Mouse (Mus musculus): ENCODE results near the gene Rnf217. TPM values are rescaled to one million over a fixed set of nuclear protein-coding genes. Genes with fewer than 3 reads are reported as not detected.

Rnf217 gene
- polyA plus RNA-seq, 1 experiment from 2014 or later: 1.4 TPM

DNA sequence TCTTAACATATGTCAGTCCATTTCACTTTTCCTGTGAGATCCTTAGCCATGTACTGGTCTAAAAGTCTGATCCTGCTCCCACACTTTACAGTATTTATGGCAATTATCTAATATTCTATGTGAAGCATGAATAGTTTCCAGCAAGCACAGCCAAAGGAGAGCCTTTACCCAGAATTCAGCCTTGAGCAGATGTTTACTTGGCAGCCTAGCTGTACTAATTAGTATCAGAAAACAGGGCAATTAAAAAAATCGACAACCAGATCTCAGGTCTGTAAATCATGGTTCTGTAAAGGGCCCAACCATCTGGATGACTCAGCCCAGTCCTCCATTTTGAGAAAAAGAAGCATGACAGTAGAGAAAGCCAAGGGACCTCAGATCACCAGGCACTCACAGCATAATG lies 57.6 kb downstream of the Rnf217 start:
- Histone ChIP-seq H3K9me3 (no peaks in the 10 kb centered on the region), H3K27me3 (no peaks in the 10 kb centered on the region), H3K9ac (no peak overlapping the region), H3K36me3 (no peaks in the 10 kb centered on the region), H3K4me2 (no peak overlapping the region), H3K27ac (no peak overlapping the region), H3K4me3 (no peak overlapping the region), H3K4me1 (0 out of 2 replicates have a peak, but pooled peaks cover 3% of the 10 kb centered on the region)
- WGBS: 67% methylated on average over 1 of the region's 1 CpGs
- no peak for ATAC-seq (ENCODE audit: borderline replicate concordance, extremely low read depth, low FRiP score, low TSS enrichment)

DNA sequence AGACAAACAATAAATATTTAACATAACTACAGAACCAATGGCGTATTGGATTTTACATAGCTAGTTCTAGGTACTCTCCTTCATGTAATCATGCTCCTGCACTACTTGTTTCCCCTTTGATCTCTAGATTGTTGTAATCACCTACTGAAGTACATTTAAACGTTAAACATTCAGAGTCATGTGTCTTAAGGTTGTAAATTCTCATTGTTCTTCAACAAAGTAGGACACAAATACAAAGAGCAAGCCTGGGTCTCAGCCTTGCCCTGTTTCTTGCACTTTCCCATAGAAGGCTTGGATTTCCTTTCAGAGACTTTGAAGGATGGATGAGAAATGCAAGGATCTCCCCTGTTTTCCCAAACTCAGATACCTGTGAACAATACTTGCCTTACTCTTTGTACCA lies 61.8 kb downstream of the Rnf217 start:
- ATAC-seq (ENCODE audit: borderline replicate concordance, extremely low read depth, low FRiP score, low TSS enrichment): no peak
- H3K27me3 ChIP-seq: no peaks in the 10 kb centered on the region
- H3K4me3 ChIP-seq: no peak overlapping the region
- no peaks in the 10 kb centered on the region for H3K9me3 ChIP-seq
- H3K9ac ChIP-seq: no peak overlapping the region
- 0 out of 2 replicates have a peak, but pooled peaks cover 3% of the 10 kb centered on the region for H3K4me1 ChIP-seq
- H3K36me3 ChIP-seq: no peaks in the 10 kb centered on the region
- no peak overlapping the region for H3K4me2 ChIP-seq
- no peak overlapping the region for H3K27ac ChIP-seq
- 52% methylated on average over 2 of the region's 2 CpGs for WGBS

DNA sequence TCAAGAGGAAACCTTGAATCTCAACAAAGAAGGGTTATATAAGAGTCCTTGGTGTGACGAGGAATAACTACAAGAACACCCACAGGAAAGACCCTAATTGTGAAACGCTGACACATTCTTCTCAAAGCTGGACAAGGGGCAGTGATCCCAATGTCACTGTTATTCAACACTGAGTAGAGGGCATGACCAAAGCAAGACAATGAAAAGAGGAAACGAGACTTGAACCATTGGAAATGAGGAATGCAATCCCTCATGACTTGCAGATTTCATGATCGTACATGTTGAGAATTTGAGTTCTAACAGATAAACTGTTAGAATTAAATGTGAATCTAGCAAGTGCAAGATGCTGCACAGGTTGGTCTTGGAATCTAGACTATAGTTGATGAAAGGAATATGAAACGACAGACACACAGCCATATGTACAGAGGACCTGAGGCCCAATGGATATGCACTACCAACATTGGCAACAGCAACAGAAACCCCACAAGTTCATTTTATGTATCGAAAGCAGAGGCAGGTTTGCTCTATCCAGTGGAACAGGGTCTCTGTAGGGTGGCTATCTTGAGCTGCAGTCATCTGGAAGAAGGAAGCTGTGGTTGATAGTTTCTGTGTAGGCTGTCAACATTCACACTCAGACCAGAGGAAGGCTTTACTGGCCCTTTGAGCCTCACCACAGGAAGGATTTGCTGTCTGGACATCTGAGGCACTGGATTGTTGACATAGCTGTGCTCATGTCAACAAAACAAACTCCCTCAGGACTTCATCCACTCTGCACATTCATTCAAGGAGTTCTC lies 64.6 kb downstream of the Rnf217 start:
- no peak for ATAC-seq (ENCODE audit: borderline replicate concordance, extremely low read depth, low FRiP score, low TSS enrichment)
- H3K4me1 ChIP-seq: no peaks in the 10 kb centered on the region
- 90% methylated on average over 6 of the region's 6 CpGs for WGBS
- H3K9me3 ChIP-seq: no peaks in the 10 kb centered on the region
- no peak overlapping the region for H3K27ac ChIP-seq
- no peak overlapping the region for H3K9ac ChIP-seq
- H3K4me3 ChIP-seq: no peak overlapping the region
- no peaks in the 10 kb centered on the region for H3K36me3 ChIP-seq
- no peaks in the 10 kb centered on the region for H3K27me3 ChIP-seq
- H3K4me2 ChIP-seq: no peak overlapping the region

DNA sequence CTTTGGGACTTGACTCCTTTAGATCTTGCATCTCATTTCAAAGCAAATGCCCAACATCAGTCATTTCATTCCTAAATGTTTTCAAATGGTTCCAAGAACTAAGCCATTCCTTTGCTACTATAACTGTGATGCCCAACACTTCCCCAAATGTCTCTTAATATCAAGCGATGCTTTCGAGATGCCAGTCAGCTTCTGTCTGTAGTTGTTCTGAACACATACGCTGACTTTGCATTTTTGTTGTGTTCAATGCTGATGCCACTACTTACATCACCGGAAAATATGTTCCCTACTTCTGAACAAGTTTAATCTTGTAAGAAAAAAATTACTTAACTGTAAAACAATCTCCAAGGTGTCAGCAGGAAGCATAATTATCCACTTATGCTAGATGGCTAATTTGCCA lies 68.5 kb downstream of the Rnf217 start:
- WGBS: 89% methylated on average over 4 of the region's 4 CpGs
- Histone ChIP-seq H3K36me3 (no peaks in the 10 kb centered on the region), H3K4me3 (no peak overlapping the region), H3K27me3 (no peaks in the 10 kb centered on the region), H3K9ac (no peak overlapping the region), H3K4me2 (no peak overlapping the region), H3K27ac (no peak overlapping the region), H3K4me1 (no peaks in the 10 kb centered on the region), H3K9me3 (no peaks in the 10 kb centered on the region)
- ATAC-seq (ENCODE audit: borderline replicate concordance, extremely low read depth, low FRiP score, low TSS enrichment): no peak

DNA sequence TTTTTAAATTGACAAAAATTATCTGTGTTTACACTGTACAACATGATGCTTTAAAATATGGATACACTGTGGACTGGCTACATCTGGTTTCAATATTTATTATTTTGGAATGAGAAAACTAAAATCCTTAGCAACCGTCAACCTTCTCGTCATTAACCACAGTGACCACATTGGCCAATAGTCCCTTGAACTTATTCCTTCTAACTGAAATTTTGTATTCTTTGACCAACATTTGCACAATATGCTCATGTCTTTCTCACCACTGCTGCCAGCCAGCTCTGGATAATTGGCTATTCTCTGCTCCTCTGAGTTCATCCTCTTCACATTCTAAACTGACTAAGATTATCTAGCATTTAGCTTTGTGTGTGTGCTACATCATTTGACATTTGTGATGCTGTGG lies 69.6 kb downstream of the Rnf217 start:
- Histone ChIP-seq H3K27me3 (no peaks in the 10 kb centered on the region), H3K4me2 (no peak overlapping the region), H3K27ac (no peak overlapping the region), H3K4me1 (no peaks in the 10 kb centered on the region), H3K36me3 (no peaks in the 10 kb centered on the region), H3K9me3 (no peaks in the 10 kb centered on the region), H3K4me3 (no peak overlapping the region), H3K9ac (no peak overlapping the region)
- WGBS: 82% methylated on average over 2 of the region's 2 CpGs
- ATAC-seq (ENCODE audit: borderline replicate concordance, extremely low read depth, low FRiP score, low TSS enrichment): no peak

DNA sequence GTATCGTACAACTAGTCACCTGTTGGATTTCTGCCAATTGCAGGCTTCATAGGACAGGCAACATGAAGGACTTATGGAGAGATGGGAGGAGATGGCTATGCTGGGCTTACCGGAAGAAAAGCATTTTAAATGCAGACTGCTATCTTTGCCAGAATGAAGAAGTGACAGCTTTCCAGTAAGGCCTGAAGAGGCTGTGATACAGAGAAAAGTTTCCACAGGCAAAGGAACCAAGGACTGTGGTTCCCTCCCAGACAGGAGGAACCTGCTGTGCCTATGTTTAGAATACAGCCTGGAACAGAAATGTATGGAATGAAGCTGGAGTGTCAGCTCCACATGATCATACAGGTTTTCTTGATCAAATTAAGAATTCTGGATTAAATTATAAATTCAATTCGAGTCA lies 70.3 kb downstream of the Rnf217 start:
- no peak overlapping the region for H3K9ac ChIP-seq
- ATAC-seq (ENCODE audit: borderline replicate concordance, extremely low read depth, low FRiP score, low TSS enrichment): no peak
- 76% methylated on average over 3 of the region's 3 CpGs for WGBS
- H3K4me3 ChIP-seq: no peak overlapping the region
- no peak overlapping the region for H3K4me2 ChIP-seq
- no peak overlapping the region for H3K27ac ChIP-seq
- H3K4me1 ChIP-seq: no peaks in the 10 kb centered on the region
- H3K9me3 ChIP-seq: no peaks in the 10 kb centered on the region
- H3K36me3 ChIP-seq: no peaks in the 10 kb centered on the region
- H3K27me3 ChIP-seq: no peaks in the 10 kb centered on the region

DNA sequence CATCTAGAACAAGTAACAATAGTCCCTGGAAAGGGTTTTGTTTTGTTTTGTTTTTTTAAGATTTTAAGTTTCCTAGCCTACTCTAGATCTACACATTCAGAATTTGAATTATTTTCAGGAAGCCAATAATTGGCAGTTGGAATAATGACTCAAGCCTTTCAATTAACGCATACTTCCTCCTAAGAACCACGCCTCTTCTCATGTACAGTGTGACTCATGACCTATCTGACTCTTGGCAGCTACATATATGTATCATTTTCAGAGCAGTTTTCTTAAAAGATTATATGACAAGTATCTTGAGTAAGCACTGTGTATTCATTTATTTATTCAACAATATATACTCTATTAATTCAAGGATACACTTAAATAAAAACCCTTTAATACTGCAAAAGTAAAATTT lies 70.7 kb downstream of the Rnf217 start:
- H3K4me2 ChIP-seq: no peak overlapping the region
- WGBS: 85% methylated on average over 2 of the region's 2 CpGs
- no peaks in the 10 kb centered on the region for H3K27me3 ChIP-seq
- H3K27ac ChIP-seq: no peak overlapping the region
- no peak overlapping the region for H3K4me3 ChIP-seq
- H3K9ac ChIP-seq: no peak overlapping the region
- ATAC-seq (ENCODE audit: borderline replicate concordance, extremely low read depth, low FRiP score, low TSS enrichment): no peak
- H3K36me3 ChIP-seq: no peaks in the 10 kb centered on the region; the same call in 1 of the 2 replicates
- no peaks in the 10 kb centered on the region for H3K4me1 ChIP-seq
- H3K9me3 ChIP-seq: no peaks in the 10 kb centered on the region

DNA sequence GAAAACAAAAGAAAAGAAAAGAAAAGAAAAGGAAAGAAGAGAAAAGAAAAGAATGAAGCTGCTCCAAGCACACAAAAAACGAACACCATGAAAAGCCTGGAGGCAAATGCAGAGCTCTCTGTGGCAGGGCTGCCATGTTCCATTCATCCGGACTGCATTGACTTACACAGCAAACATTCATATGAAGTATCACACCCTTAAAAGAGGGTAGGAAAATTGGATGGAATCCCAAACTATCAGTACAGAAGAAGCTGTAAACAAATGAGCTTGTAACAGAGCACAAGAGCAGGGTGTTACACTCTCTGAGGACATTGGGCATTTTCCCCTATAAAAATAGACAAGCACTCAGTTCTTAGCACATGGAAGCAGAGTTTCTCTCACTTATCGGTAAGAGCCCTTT lies 71.8 kb downstream of the Rnf217 start:
- ATAC-seq (ENCODE audit: borderline replicate concordance, extremely low read depth, low FRiP score, low TSS enrichment): peak; percentile 46; the same call in 1 of the 2 replicates
- H3K4me3 ChIP-seq: no peak overlapping the region
- H3K9me3 ChIP-seq: no peaks in the 10 kb centered on the region
- 45% methylated on average over 3 of the region's 3 CpGs for WGBS
- no peaks in the 10 kb centered on the region; the same call in 1 of the 2 replicates for H3K36me3 ChIP-seq
- H3K27ac ChIP-seq: no peak overlapping the region
- H3K9ac ChIP-seq: no peak overlapping the region
- H3K27me3 ChIP-seq: no peaks in the 10 kb centered on the region
- H3K4me2 ChIP-seq: no peak overlapping the region
- no peaks in the 10 kb centered on the region for H3K4me1 ChIP-seq

DNA sequence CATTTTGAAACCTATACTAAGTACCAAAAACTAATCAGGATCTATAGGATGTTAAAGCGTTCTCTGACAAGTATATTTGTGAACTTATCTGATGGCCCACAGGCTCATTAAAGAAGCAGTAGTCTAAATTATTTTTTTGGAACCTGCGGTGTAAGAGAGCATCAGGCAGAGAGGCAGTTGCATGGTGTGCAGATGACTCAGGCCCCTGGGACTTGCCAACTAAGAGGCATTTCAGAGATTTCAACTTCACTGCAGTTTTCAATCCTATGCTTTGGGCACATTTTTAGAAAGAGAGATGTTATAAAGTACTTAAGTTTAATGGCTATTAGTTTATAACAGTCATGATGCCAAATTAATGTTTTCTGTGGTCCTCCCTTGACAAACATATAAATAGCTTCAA lies 73.9 kb downstream of the Rnf217 start:
- 94% methylated on average over 2 of the region's 2 CpGs for WGBS

DNA sequence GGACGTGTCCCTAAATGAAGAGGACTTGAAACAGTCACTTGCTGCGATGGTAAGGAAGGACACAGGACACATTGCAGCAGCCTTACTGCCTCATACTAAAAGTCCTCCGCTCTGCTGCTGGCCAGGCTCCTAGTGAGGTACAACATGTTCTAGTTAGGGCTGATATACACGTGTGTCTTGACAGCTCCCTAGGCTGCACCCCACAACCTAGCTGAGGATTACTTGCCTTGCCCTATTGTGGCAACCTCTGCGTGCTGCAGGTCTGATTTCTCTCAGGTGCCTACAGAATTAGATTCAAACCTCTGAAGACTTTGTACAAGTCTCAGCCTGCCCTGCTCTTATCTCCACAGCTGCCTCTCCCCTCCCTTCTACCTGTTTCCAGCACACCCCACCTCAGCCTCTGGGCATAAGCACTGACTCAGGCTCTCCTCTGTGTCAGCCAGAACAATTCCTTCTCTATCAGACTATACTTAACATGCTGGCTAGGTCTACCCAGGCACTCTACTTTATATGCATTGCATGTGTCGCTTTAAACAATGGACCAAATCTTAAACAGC lies 75.6 kb downstream of the Rnf217 start:
- 80% methylated on average over 6 of the region's 6 CpGs for WGBS
- no peaks in the 10 kb centered on the region for H3K27me3 ChIP-seq
- no peak overlapping the region for H3K4me3 ChIP-seq
- no peak overlapping the region for H3K9ac ChIP-seq
- no peaks in the 10 kb centered on the region for H3K9me3 ChIP-seq
- no peak overlapping the region for H3K27ac ChIP-seq
- no peaks in the 10 kb centered on the region for H3K4me1 ChIP-seq
- no peak for ATAC-seq (ENCODE audit: borderline replicate concordance, extremely low read depth, low FRiP score, low TSS enrichment)
- no peak overlapping the region for H3K4me2 ChIP-seq
- H3K36me3 ChIP-seq: no peaks in the 10 kb centered on the region; the same call in 1 of the 2 replicates

More for the DNA sequence above, 73.9 kb downstream of the Rnf217 start:
- Histone ChIP-seq H3K4me1 (no peaks in the 10 kb centered on the region), H3K36me3 (no peaks in the 10 kb centered on the region; the same call in 1 of the 2 replicates), H3K4me2 (no peak overlapping the region), H3K9ac (no peak overlapping the region), H3K27me3 (no peaks in the 10 kb centered on the region), H3K4me3 (no peak overlapping the region), H3K27ac (no peak overlapping the region), H3K9me3 (no peaks in the 10 kb centered on the region)
- no peak for ATAC-seq (ENCODE audit: borderline replicate concordance, extremely low read depth, low FRiP score, low TSS enrichment)

DNA sequence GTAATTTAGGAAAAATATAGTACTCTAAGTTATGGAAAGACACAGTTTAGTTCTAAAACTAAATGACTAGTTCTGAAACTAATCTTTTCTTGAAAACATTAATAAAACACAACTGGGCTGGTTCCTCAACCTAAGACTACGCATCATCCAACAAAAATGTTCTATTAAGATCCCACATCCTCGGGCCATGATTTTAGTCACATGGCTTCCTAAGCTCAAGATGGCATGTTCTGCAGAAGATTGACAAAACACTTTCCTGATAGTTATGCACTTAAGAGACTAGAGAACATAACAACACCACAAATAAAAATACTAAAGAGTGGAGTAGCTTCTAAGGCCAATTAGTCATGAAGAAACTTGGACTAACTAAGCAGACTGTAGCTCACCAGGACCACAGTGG lies 76.2 kb downstream of the Rnf217 start:
- H3K9me3 ChIP-seq: no peaks in the 10 kb centered on the region
- no peaks in the 10 kb centered on the region for H3K4me1 ChIP-seq
- WGBS: 84% methylated on average over 2 of the region's 2 CpGs
- no peak overlapping the region for H3K4me2 ChIP-seq
- H3K36me3 ChIP-seq: no peaks in the 10 kb centered on the region; the same call in 1 of the 2 replicates
- H3K4me3 ChIP-seq: no peak overlapping the region
- H3K27me3 ChIP-seq: no peaks in the 10 kb centered on the region
- no peak overlapping the region for H3K27ac ChIP-seq
- H3K9ac ChIP-seq: no peak overlapping the region
- ATAC-seq (ENCODE audit: borderline replicate concordance, extremely low read depth, low FRiP score, low TSS enrichment): no peak

DNA sequence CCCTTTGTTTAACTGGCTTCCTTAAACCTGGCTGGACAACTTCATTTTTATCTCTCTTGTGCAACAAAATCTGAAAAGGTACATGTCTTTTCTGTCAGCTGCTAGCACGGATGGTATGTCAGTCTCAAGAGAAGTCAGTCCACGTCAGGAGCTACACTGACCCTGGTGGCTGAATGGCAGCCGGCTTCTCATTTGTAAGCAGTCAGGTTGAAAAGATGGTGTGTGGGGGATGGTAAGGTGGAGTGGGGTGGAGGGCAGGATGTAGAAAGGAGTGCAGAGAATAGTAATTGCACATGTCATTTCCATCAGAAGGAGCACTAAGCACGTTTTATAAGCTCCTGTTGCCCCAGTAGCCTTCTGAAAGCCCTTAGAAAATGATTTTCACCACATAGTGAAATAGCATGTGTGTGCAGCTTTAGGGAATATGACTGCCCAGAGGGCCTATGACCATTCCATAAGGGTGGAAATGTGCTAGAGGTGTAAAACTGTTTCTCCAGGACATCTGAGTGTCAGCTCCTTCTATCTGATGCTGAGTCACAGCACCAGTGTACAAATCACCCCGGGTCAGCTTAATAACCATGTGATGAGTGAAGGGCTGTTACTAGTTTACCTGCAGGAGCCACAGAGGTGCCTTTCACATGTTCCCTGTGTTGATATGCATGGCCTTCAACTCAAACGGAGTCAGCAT lies 80.5 kb downstream of the Rnf217 start:
- no peaks in the 10 kb centered on the region for H3K4me1 ChIP-seq
- H3K27me3 ChIP-seq: no peaks in the 10 kb centered on the region
- H3K9ac ChIP-seq: no peak overlapping the region
- no peak overlapping the region for H3K4me2 ChIP-seq
- no peak for ATAC-seq (ENCODE audit: borderline replicate concordance, extremely low read depth, low FRiP score, low TSS enrichment)
- WGBS: 48% methylated on average over 6 of the region's 6 CpGs
- H3K27ac ChIP-seq: no peak overlapping the region
- H3K9me3 ChIP-seq: no peaks in the 10 kb centered on the region
- no peak overlapping the region for H3K4me3 ChIP-seq
- no peaks in the 10 kb centered on the region; the same call in 1 of the 2 replicates for H3K36me3 ChIP-seq

Measured in lung, embryonic 15.5 days (tissue).